Mouse (Mus musculus): ENCODE data around the gene Galnt5.

DNA sequence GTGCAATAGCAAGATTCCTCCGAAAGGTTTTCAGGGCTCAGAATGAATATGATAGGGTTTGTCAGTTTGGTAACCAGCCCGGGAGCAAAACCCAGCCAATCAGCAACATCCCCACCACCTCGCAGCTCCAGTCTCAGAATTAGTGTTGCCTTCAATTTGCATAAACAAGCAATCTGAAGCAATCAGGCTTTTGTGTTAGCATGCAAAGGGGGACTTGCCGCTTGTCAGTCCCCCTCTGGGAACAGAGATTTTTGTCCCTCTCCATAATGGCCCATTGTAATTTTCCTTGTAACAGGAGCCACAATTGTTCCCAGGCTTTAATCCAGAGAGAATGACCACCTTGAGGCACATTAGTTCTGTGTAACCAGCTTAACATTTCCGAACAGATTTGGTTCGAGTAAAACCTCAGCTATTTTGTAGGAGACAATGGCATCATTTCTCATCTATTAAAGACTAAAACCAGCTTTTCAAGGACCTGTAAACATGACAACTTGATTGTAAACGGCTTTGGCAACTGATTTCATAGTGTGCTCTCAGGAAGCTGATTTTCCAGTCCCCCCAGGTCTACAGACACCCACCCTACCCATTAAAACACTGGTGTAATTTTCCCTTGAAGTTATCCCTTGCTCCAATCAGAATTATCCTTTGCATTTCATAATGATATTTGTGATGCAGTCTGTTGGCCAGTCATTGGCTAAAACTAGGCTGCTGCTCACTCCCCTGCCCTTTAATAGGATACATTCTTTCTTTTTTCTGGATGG lies 55.3 kb downstream of the Galnt5 start, which contains the start of gene Ermn:
- TF ChIP-seq CTCF (IDR thresholded peaks at IDR 0.05; ENCODE audit: borderline replicate concordance, insufficient read depth, low read length) (no peak), POLR2A (IDR thresholded peaks at IDR 0.05; ENCODE audit: low read depth, low read length) (no peak)

Measured in embryonic fibroblast, embryonic 13.5 days (primary cell).